Mouse (Mus musculus) brain, embryonic 18.5 days (tissue): ENCODE data around the gene Btbd9.

Source experiments
- DNase-seq: peaks from one replicate; pipeline ENCODE4 v3.0.0-alpha.2; 2012; ENCODE audit warnings: low read depth, low spot score

The Btbd9 gene

GRCm38 (mm10) chr17:30602175-30602574, 25.9 kb upstream of the Btbd9 start:
- DNase-seq: no peak

- no peak for DNase-seq
Observed at GRCm38 (mm10) chr17:30598300-30598699, 22.0 kb upstream of the Btbd9 start.

GRCm38 (mm10) chr17:30597786-30598185, 21.5 kb upstream of the Btbd9 start:
- DNase-seq: no peak

- DNase-seq: no peak
Observed at GRCm38 (mm10) chr17:30594846-30595245, 18.6 kb upstream of the Btbd9 start.

- DNase-seq: no peak
Observed at GRCm38 (mm10) chr17:30594407-30594806, 18.1 kb upstream of the Btbd9 start.

- DNase-seq: no peak
Observed at GRCm38 (mm10) chr17:30590417-30591198, 14.3 kb upstream of the Btbd9 start.

- no peak for DNase-seq
Observed at GRCm38 (mm10) chr17:30583258-30584001, 7.1 kb upstream of the Btbd9 start.

GRCm38 (mm10) chr17:30582313-30582712, 6.0 kb upstream of the Btbd9 start:
- no peak for DNase-seq

- DNase-seq: no peak
Observed at GRCm38 (mm10) chr17:30581201-30581600, 4.9 kb upstream of the Btbd9 start.

- no peak for DNase-seq
Observed at GRCm38 (mm10) chr17:30580781-30581180, 4.5 kb upstream of the Btbd9 start.

GRCm38 (mm10) chr17:30576946-30577345, 658 bp upstream of the Btbd9 start:
- no peak for DNase-seq

GRCm38 (mm10) chr17:30575121-30575904, 975 bp downstream of the Btbd9 start:
- DNase-seq: no peak

GRCm38 (mm10) chr17:30574783-30575075, 1.6 kb downstream of the Btbd9 start:
- DNase-seq: no peak

- no peak for DNase-seq
Observed at GRCm38 (mm10) chr17:30573990-30574782, 2.1 kb downstream of the Btbd9 start.

- DNase-seq: no peak
Observed at GRCm38 (mm10) chr17:30570971-30571370, 5.3 kb downstream of the Btbd9 start.

GRCm38 (mm10) chr17:30570173-30570572, 6.1 kb downstream of the Btbd9 start:
- no peak for DNase-seq

GRCm38 (mm10) chr17:30568473-30568872, 7.8 kb downstream of the Btbd9 start:
- no peak for DNase-seq

GRCm38 (mm10) chr17:30564971-30565370, 11.3 kb downstream of the Btbd9 start:
- DNase-seq: no peak

- no peak for DNase-seq
Observed at GRCm38 (mm10) chr17:30564407-30564806, 11.9 kb downstream of the Btbd9 start.

GRCm38 (mm10) chr17:30563484-30564075, 12.7 kb downstream of the Btbd9 start:
- DNase-seq: no peak

GRCm38 (mm10) chr17:30562770-30563169, 13.5 kb downstream of the Btbd9 start:
- DNase-seq: no peak
